In the genomic region with DNA sequence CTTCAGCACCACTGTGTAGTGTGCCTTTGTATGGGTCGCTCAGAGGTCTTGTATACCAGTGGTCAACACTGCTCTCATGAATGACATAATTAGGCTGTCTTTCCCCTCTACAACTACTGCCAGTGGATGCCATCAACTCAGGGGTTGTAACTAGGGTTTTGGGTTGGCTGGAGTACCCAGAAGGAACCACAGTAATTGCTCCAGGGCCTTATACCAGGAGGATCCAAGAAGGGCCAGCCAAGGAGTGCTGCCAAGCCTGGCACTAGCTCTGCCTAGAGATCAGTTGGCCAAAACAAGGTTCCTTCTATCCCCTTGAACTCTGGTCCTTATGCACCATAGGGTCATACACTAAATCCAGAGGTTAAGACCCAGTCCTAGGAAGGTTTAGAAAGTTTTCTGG, we compare ENCODE assay signal across 27 mouse cellular contexts. TPM values are rescaled to one million over a fixed set of nuclear protein-coding genes. Genes with fewer than 3 reads are reported as not detected.
DNase-seq lines count a peak whose midpoint lies in the region; ATAC-seq lines count a peak whose summit lies in the region.
"Had no signal": no experiment of that assay in that cellular context is flagged by ENCODE, and none has a peak within 500 bp of the region (broad histone marks: within the 10 kb centered on the region; RNA-seq: fewer than 3 reads in every experiment).

No protein-coding gene starts in this region.

- DNase-seq in frontal cortex, postnatal 25 days (ENCODE audit: low spot score in 2 of 2) = no peak
- DNase-seq in left cerebral cortex, adult 9 months (ENCODE audit: low spot score in 2 of 2) = peak; percentile 7 to 19
- DNase-seq in left cerebral cortex, postnatal 4 days = no peak
- DNase-seq in layer of hippocampus, adult 9-11 months = peak; percentile 33
- peak; percentile 10 to 40 for DNase-seq in left cerebral cortex, postnatal 14 days (ENCODE audit: low spot score in 2 of 2)
- no peak for DNase-seq in cerebellum, postnatal 4 days (ENCODE audit: low spot score in 2 of 2)
- DNase-seq: cerebellum, adult 9-10 months; cerebellum, postnatal 36 days; embryo, embryonic 11 days; gastrocnemius, postnatal 36 days; heart, adult 18-20 months; heart, postnatal 36 days; kidney, adult 8-10 months; kidney, postnatal 4 days; liver, embryonic 13.5 days; lung, adult 18-20 months; lung, postnatal 4 days; thymus, adult 2 months; thymus, postnatal 36 days had no signal

- intact Hi-C loops in left cerebral cortex, postnatal 4 days (cut with DNase I) = no loop called here
- intact Hi-C loops in left cerebral cortex, postnatal 14 days (cut with DNase I) = no loop called here

- peak; percentile 47; the same call in 1 of the 2 replicates for ATAC-seq in frontal cortex, adult (ENCODE audit: low TSS enrichment)
- ATAC-seq: CD4-positive, CD25-positive, alpha-beta regulatory T cell, adult 4 months; forebrain, embryonic 14.5 days; hindbrain, postnatal 0 days; intestine, embryonic 16.5 days; lung, postnatal 0 days; midbrain, embryonic 13.5 days had no signal

RNA-seq across cellular contexts. Expression of a gene that starts 31.5 kb away (rescaled TPM):
- total RNA-seq in left cerebral cortex, postnatal 4 days (2021) = not detected
- total RNA-seq in left cerebral cortex, postnatal 14 days (2021) = not detected
- total RNA-seq: gastrocnemius, postnatal 36 days; heart, adult 18-20 months; heart, postnatal 36 days; hindbrain, postnatal 0 days; layer of hippocampus, postnatal 36 days had no signal

Comparison
In these comparisons a context has a peak if more than half of its experiments do, and no peak if none do; other contexts are left out.
1. DNase-seq: peak in left cerebral cortex, adult 9 months (2 of 2), layer of hippocampus, adult 9-11 months (single experiment) and left cerebral cortex, postnatal 14 days (2 of 2); none in frontal cortex, postnatal 25 days (0 of 2), left cerebral cortex, postnatal 4 days (single experiment) and cerebellum, postnatal 4 days (0 of 2).